Mouse (Mus musculus) olfactory bulb, adult 2 months (tissue): ENCODE results near the gene Kif2a. TPM values are rescaled to one million over a fixed set of nuclear protein-coding genes. Genes with fewer than 3 reads are reported as not detected.
"Not testable (repeated sequence)": the region's sequence is repeated elsewhere in the genome, so short reads cannot be mapped to it uniquely, and the experiment has no call there.

Experiments used
- H3K27ac ChIP-seq: fragments of 200-500 bp; 2 replicates; pipeline ENCODE4 v1.5.1; 2012; ENCODE audit warnings: low read depth, low read length; ENCODE audit not compliant: insufficient read depth
- H3K4me1 ChIP-seq: fragments of 200-500 bp; 2 replicates; pipeline ENCODE4 v1.6.1; 2012; ENCODE audit warnings: low read length; ENCODE audit not compliant: control insufficient read depth, insufficient read depth
- H3K4me3 ChIP-seq: fragments of 200-500 bp; 2 replicates; pipeline ENCODE4 v1.5.1; 2012; ENCODE audit warnings: mild to moderate bottlenecking, low read depth, low read length, moderate library complexity; ENCODE audit not compliant: insufficient read depth
- CTCF ChIP-seq: fragments of 200-500 bp; IDR thresholded peaks from 2 replicates; pipeline ENCODE4 v1.5.1; 2012; ENCODE audit warnings: low read depth, mild to moderate bottlenecking, low read length, moderate library complexity; ENCODE audit not compliant: insufficient read depth
- POLR2A ChIP-seq: fragments of 200-500 bp; IDR thresholded peaks from 2 replicates; pipeline ENCODE4 v1.6.1; 2012; ENCODE audit warnings: mild to moderate bottlenecking, low read depth, low read length, moderate library complexity; ENCODE audit not compliant: insufficient read depth
- WGBS: fragments of 180-500 bp; shearing (Covaris S2); methylation state at CpG from one replicate; pipeline ENCODE4 v1.1.7; 2018; 5-methylcytosine and 5-hydroxymethylcytosine counted together
- polyA plus RNA-seq: library from polyadenylated mRNA; stranded (reverse); fragments of >200 nt; gene quantifications from 2 replicates; pipeline ENCODE4 v1.2.4, GENCODE M21; 2012; ENCODE audit warnings: low replicate concordance; ENCODE audit not compliant: missing spikeins, insufficient read depth, insufficient read length

The Kif2a gene
- polyA plus RNA-seq, 1 experiment = 396 TPM

DNA sequence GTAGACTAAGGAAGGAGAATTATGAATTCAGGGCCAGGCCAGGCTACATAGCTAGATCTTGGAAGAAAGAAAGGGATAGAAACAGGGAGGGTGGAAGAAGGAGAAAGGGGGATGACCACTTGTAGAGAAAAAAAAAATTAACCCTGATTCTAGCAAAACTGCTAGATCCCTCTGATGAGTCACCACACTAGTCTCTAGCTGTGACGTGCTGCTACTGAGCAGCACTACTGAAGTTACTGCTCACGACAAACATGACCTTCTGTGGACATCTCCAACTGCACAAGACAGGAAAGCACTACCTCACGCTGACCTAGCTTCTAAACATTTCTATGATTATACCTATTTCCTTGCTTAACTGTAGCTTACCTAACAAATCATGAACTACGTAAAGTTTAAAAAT, 93.6 kb downstream of the Kif2a start:
- no peak for TF ChIP-seq POLR2A
- TF ChIP-seq CTCF = no peak
- WGBS = 73% methylated on average over 4 of the region's 4 CpGs
- Histone ChIP-seq H3K4me1 (no peaks in the 10 kb centered on the region), H3K27ac (no peak overlapping the region), H3K4me3 (no peak overlapping the region)

DNA sequence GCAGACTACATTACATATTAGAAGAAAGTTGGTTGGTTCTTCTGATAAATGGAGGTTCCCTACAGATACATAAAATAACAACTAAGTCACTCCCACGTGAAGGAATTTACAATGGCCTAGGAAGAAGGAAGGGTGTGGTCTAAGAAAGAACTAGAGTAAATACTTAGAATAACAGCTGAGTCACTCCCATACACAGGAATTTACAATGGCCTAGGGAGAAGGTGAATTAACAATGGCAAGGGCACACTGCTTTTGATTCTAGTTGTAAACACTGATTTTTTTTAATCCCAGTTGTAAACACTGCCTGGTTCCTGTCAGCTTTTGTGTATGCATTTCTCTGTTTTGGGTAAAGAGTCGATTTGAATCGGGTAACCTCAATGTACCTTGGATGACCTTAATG, 96.0 kb downstream of the Kif2a start:
- not testable (repeated sequence) for H3K4me1 ChIP-seq, H3K27ac ChIP-seq, H3K4me3 ChIP-seq
- 94% methylated on average over 3 of the region's 3 CpGs for WGBS

DNA sequence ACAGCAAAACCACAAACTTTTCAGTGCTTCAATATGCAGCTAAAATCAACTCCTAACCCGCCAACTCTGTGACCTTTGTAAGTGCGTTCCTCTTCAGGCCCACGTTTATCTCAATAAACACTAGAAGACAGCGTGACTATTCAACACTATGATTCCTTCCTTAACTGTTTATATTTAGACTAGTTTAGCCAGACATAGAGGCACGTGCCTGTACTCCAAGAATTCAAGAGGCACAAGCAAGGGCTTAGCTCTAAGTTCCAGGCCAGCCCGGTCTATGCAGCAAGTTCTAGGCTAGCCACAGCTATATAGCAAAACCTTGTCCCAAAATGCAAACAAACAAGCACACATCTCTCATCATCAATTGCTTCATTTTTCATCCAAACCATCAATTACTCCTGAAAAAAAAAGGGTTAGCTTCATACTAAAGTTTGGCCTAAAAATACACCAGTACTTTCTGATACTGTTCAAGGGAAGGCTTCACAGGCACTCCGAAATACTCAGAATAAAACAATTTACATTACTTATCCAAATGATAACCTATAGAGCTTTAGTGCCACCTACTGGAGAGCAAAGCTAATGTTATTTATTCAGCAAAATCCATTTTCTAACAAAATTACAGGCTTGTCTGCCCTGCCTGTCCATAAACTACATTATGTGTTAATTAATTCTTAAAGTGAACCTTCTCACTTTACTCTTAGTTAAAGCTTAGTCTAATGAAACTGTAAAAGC, 103.4 kb downstream of the Kif2a start:
- Histone ChIP-seq H3K27ac (no peak overlapping the region), H3K4me1 (no peaks in the 10 kb centered on the region), H3K4me3 (no peak overlapping the region)
- TF ChIP-seq POLR2A = no peak
- TF ChIP-seq CTCF = no peak
- 50% methylated on average over 7 of the region's 7 CpGs for WGBS

DNA sequence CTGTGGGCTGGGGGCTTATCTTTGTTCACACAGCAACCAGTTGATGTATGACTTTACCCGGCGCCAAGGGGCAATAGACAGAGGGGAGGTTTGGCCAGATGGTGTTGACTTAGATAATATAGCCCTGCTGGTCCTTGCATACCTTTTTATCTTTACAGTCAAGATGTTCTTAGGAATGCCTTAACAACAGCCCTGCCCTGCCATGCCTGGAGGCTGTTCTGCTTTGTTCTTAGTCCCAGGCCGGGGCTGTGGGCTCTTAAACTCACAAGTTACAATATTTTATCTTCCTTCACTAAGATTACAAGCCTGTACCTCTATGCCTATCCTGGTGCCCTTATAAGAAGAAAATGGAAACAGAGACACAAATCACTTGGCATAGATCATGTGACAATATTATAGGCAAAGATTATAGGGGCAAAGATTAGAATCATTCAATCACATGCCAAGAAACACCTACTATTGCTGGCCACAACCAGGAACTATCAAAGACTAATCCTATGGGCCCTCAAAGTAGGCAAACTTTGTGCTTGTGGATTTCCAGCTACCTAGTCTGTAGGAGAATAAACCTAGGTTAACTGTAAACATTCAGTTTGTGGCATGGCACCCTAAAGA, 108.7 kb downstream of the Kif2a start:
- no peak overlapping the region for H3K4me3 ChIP-seq
- no peak for TF ChIP-seq CTCF
- TF ChIP-seq POLR2A = no peak
- H3K27ac ChIP-seq = no peak overlapping the region
- no peaks in the 10 kb centered on the region for H3K4me1 ChIP-seq
- 93% methylated on average over 3 of the region's 3 CpGs for WGBS

DNA sequence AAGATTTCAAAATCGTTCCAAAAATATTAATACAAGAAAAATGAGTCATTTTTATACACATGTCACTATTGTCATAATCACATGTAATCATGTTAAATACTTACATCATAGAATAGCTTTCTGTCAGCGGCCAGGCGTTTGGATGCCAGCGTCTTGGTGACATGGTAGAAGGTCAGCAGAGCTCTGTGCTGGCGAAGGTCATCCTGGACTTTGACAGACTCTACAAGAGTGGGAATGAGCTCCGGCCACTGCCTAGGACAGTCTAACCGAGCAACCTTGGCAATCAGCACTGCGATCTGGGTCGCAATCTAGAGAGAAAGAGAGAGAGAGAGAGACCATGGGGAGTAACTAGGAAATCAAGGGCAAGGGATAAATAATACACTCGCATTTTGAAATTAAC, 111.8 kb downstream of the Kif2a start:
- 97% methylated on average over 10 of the region's 10 CpGs for WGBS
- TF ChIP-seq CTCF = no peak
- no peak for TF ChIP-seq POLR2A
- Histone ChIP-seq H3K4me1 (no peaks in the 10 kb centered on the region), H3K27ac (no peak overlapping the region), H3K4me3 (no peak overlapping the region)

Other genes starting within 250 kb of the Kif2a start
- not detected in 2 replicates for gene Ipo11, start 85.2 kb downstream of the Kif2a start, polyA plus RNA-seq
- not detected in 2 replicates for gene Dimt1, start 75.0 kb downstream of the Kif2a start, polyA plus RNA-seq